Mouse (Mus musculus): ENCODE data around the gene Ap2a1. TPM values are rescaled to one million over a fixed set of nuclear protein-coding genes. Genes with fewer than 3 reads are reported as not detected.

The Ap2a1 gene
- polyA plus RNA-seq, 1 experiment from 2014 or later: 77.5 TPM

- no peak for ATAC-seq (ENCODE audit: insufficient number of reproducible peaks, insufficient read depth, low FRiP score, low TSS enrichment, low read depth)
- Histone ChIP-seq H3K27ac (peak overlapping the region; percentile 100), H3K9ac (peak overlapping the region; percentile 100), H3K4me3 (peak overlapping the region; percentile 92), H3K27me3 (no peaks in the 10 kb centered on the region), H3K36me3 (peaks cover 11% of the 10 kb centered on the region), H3K4me2 (peak overlapping the region; percentile 94), H3K4me1 (peaks cover 36% of the 10 kb centered on the region), H3K9me3 (no peaks in the 10 kb centered on the region)
- 81% methylated on average over 6 of the region's 6 CpGs for WGBS
These were observed 58.7 kb downstream of the Ap2a1 start for GRCm38 (mm10) chr7:44870614-44871013.

- peaks cover 43% of the 10 kb centered on the region for H3K4me1 ChIP-seq
- 7% methylated on average over 29 of the region's 29 CpGs for WGBS
- peak within 1 kb of the TSS; percentile 92 for H3K4me3 ChIP-seq
- peak; percentile 91 for ATAC-seq (ENCODE audit: insufficient number of reproducible peaks, insufficient read depth, low FRiP score, low TSS enrichment, low read depth)
- peak within 1 kb of the TSS; percentile 94 for H3K4me2 ChIP-seq
- H3K9me3 ChIP-seq: no peaks in the 10 kb centered on the region
- H3K9ac ChIP-seq: peak within 1 kb of the TSS; percentile 100
- peak within 1 kb of the TSS; percentile 100 for H3K27ac ChIP-seq
- no peaks in the 10 kb centered on the region for H3K27me3 ChIP-seq
- H3K36me3 ChIP-seq: peaks cover 18% of the 10 kb centered on the region
These were observed 59.4 kb downstream of the Ap2a1 start, which contains the start of gene Ptov1 for GRCm38 (mm10) chr7:44869697-44870528. Gene Ptov1 (minus strand): TSS chr7:44869788.

- Histone ChIP-seq H3K9me3 (no peaks in the 10 kb centered on the region), H3K4me2 (peak overlapping the region; percentile 94), H3K4me3 (peak overlapping the region; percentile 92), H3K36me3 (peaks cover 26% of the 10 kb centered on the region), H3K27me3 (no peaks in the 10 kb centered on the region), H3K4me1 (peaks cover 43% of the 10 kb centered on the region), H3K9ac (peak overlapping the region; percentile 100), H3K27ac (peak overlapping the region; percentile 100)
- WGBS: under 1% methylated on average over 100 of the region's 108 CpGs
- peak; percentile 65 for ATAC-seq (ENCODE audit: insufficient number of reproducible peaks, insufficient read depth, low FRiP score, low TSS enrichment, low read depth)
These were observed 60.2 kb downstream of the Ap2a1 start for GRCm38 (mm10) chr7:44868919-44869696.

GRCm38 (mm10) chr7:44868465-44868864 is 60.8 kb downstream of the Ap2a1 start:
- peak overlapping the region; percentile 94 for H3K4me2 ChIP-seq
- 5% methylated on average over 16 of the region's 16 CpGs for WGBS
- peaks cover 32% of the 10 kb centered on the region for H3K36me3 ChIP-seq
- peak overlapping the region; percentile 100 for H3K9ac ChIP-seq
- H3K27me3 ChIP-seq: no peaks in the 10 kb centered on the region
- H3K4me1 ChIP-seq: peaks cover 43% of the 10 kb centered on the region
- no peaks in the 10 kb centered on the region for H3K9me3 ChIP-seq
- peak overlapping the region; percentile 92 for H3K4me3 ChIP-seq
- H3K27ac ChIP-seq: peak overlapping the region; percentile 100
- no peak for ATAC-seq (ENCODE audit: insufficient number of reproducible peaks, insufficient read depth, low FRiP score, low TSS enrichment, low read depth)

- WGBS: 43% methylated on average over 9 of the region's 9 CpGs
- H3K27me3 ChIP-seq: no peaks in the 10 kb centered on the region
- H3K4me1 ChIP-seq: peaks cover 43% of the 10 kb centered on the region
- H3K4me3 ChIP-seq: peak overlapping the region; percentile 92
- H3K9ac ChIP-seq: peak overlapping the region; percentile 100
- H3K36me3 ChIP-seq: peaks cover 39% of the 10 kb centered on the region
- no peaks in the 10 kb centered on the region for H3K9me3 ChIP-seq
- peak overlapping the region; percentile 94 for H3K4me2 ChIP-seq
- peak overlapping the region; percentile 100 for H3K27ac ChIP-seq
- ATAC-seq (ENCODE audit: insufficient number of reproducible peaks, insufficient read depth, low FRiP score, low TSS enrichment, low read depth): no peak
These were observed 61.5 kb downstream of the Ap2a1 start for GRCm38 (mm10) chr7:44867802-44868201.

GRCm38 (mm10) chr7:44867010-44867702 is 62.1 kb downstream of the Ap2a1 start:
- Histone ChIP-seq H3K36me3 (peaks cover 45% of the 10 kb centered on the region), H3K27me3 (no peaks in the 10 kb centered on the region), H3K27ac (peak overlapping the region; percentile 100; the same call in 1 of the 2 replicates), H3K4me2 (peak overlapping the region; percentile 94), H3K9me3 (no peaks in the 10 kb centered on the region), H3K4me3 (peak overlapping the region; percentile 92), H3K4me1 (peaks cover 43% of the 10 kb centered on the region), H3K9ac (peak overlapping the region; percentile 100)
- 67% methylated on average over 19 of the region's 19 CpGs for WGBS
- no peak for ATAC-seq (ENCODE audit: insufficient number of reproducible peaks, insufficient read depth, low FRiP score, low TSS enrichment, low read depth)

GRCm38 (mm10) chr7:44866276-44867009 is 62.9 kb downstream of the Ap2a1 start:
- Histone ChIP-seq H3K27me3 (no peaks in the 10 kb centered on the region), H3K4me1 (peaks cover 43% of the 10 kb centered on the region), H3K9ac (peak overlapping the region; percentile 64), H3K4me3 (peak overlapping the region; percentile 92), H3K4me2 (peak overlapping the region; percentile 94), H3K9me3 (no peaks in the 10 kb centered on the region), H3K27ac (peak overlapping the region; percentile 100; the same call in 1 of the 2 replicates), H3K36me3 (peaks cover 52% of the 10 kb centered on the region)
- WGBS: 57% methylated on average over 15 of the region's 15 CpGs
- no peak for ATAC-seq (ENCODE audit: insufficient number of reproducible peaks, insufficient read depth, low FRiP score, low TSS enrichment, low read depth)

GRCm38 (mm10) chr7:44864595-44865542 is 64.4 kb downstream of the Ap2a1 start:
- ATAC-seq (ENCODE audit: insufficient number of reproducible peaks, insufficient read depth, low FRiP score, low TSS enrichment, low read depth): no peak
- H3K9ac ChIP-seq: no peak overlapping the region
- H3K27me3 ChIP-seq: no peaks in the 10 kb centered on the region
- WGBS: 82% methylated on average over 24 of the region's 24 CpGs
- no peak overlapping the region for H3K4me3 ChIP-seq
- H3K4me1 ChIP-seq: peaks cover 45% of the 10 kb centered on the region
- H3K27ac ChIP-seq: peak overlapping the region; percentile 100; the same call in 1 of the 2 replicates
- H3K9me3 ChIP-seq: no peaks in the 10 kb centered on the region
- no peak overlapping the region for H3K4me2 ChIP-seq
- peaks cover 59% of the 10 kb centered on the region for H3K36me3 ChIP-seq

- H3K36me3 ChIP-seq: peaks cover 59% of the 10 kb centered on the region
- no peak overlapping the region for H3K4me3 ChIP-seq
- H3K4me2 ChIP-seq: no peak overlapping the region
- 86% methylated on average over 11 of the region's 11 CpGs for WGBS
- no peak for ATAC-seq (ENCODE audit: insufficient number of reproducible peaks, insufficient read depth, low FRiP score, low TSS enrichment, low read depth)
- no peaks in the 10 kb centered on the region for H3K9me3 ChIP-seq
- H3K27me3 ChIP-seq: no peaks in the 10 kb centered on the region
- peaks cover 45% of the 10 kb centered on the region for H3K4me1 ChIP-seq
- H3K9ac ChIP-seq: no peak overlapping the region
- no peak overlapping the region for H3K27ac ChIP-seq
These were observed 65.3 kb downstream of the Ap2a1 start for GRCm38 (mm10) chr7:44863982-44864494.

GRCm38 (mm10) chr7:44863210-44863609 is 66.1 kb downstream of the Ap2a1 start:
- Histone ChIP-seq H3K36me3 (peaks cover 59% of the 10 kb centered on the region), H3K4me3 (no peak overlapping the region), H3K4me2 (no peak overlapping the region), H3K9me3 (no peaks in the 10 kb centered on the region), H3K27ac (0 out of 2 replicates have a peak overlapping the region, but pooled peaks have one; percentile 11), H3K4me1 (peaks cover 47% of the 10 kb centered on the region), H3K27me3 (no peaks in the 10 kb centered on the region), H3K9ac (no peak overlapping the region)
- ATAC-seq (ENCODE audit: insufficient number of reproducible peaks, insufficient read depth, low FRiP score, low TSS enrichment, low read depth): no peak
- WGBS: 88% methylated on average over 14 of the region's 14 CpGs

Measured in embryonic facial prominence, embryonic 13.5 days (tissue).